Mouse (Mus musculus) heart, postnatal 0 days (tissue): ENCODE measurements at regions not wholly inside any gene's neighbourhood (a gene's known extent, or its start where the extent isn't known, plus 50 kb on each side); places are given as distances from the start of the nearest gene placed in this dataset.

ENCODE experiments used
- ATAC-seq: fragments of 200-750 bp; cut with Nextera tagmentation; 2 replicates; pipeline ENCODE4 v1.8.0; 2017; ENCODE audit warnings: low read depth, moderate number of reproducible peaks, moderate library complexity; ENCODE audit not compliant: insufficient read depth
- DNase-seq: peaks from one replicate; pipeline ENCODE4 v3.0.0-alpha.2; 2016; ENCODE audit warnings: low spot score
- H3K27ac ChIP-seq: fragments of 300-500 bp; sonication (generic); 2 replicates; pipeline ENCODE4 v1.5.1; 2014; ENCODE audit warnings: low read depth, mild to moderate bottlenecking
- H3K27me3 ChIP-seq: fragments of 300-500 bp; sonication (generic); 2 replicates; pipeline ENCODE4 v1.6.1; 2014; ENCODE audit warnings: low read length, mixed read lengths; ENCODE audit not compliant: control insufficient read depth, insufficient read depth
- H3K36me3 ChIP-seq: fragments of 300-500 bp; sonication (generic); replicated peaks from 2 replicates; pipeline ENCODE4 v1.6.1; 2014; ENCODE audit warnings: low read length, mixed read lengths; ENCODE audit not compliant: control insufficient read depth, insufficient read depth
- H3K4me1 ChIP-seq: fragments of 300-500 bp; sonication (generic); 2 replicates; pipeline ENCODE4 v1.6.1; 2014; ENCODE audit warnings: antibody characterized with exemption; ENCODE audit not compliant: control insufficient read depth, insufficient read depth
- H3K4me2 ChIP-seq: fragments of 300-500 bp; sonication (generic); 2 replicates; pipeline ENCODE4 v1.6.1; 2014; ENCODE audit warnings: low read depth, mild to moderate bottlenecking, low read length, moderate library complexity
- H3K4me3 ChIP-seq: fragments of 300-500 bp; sonication (generic); 2 replicates; pipeline ENCODE4 v1.5.1; 2014; ENCODE audit warnings: low read depth, low read length
- H3K9ac ChIP-seq: fragments of 300-500 bp; sonication (generic); replicated peaks from 2 replicates; pipeline ENCODE4 v1.6.1; 2014; ENCODE audit warnings: low read depth, low read length, mixed read lengths
- H3K9me3 ChIP-seq: fragments of 300-500 bp; sonication (generic); replicated peaks from 2 replicates; pipeline ENCODE4 v1.6.1; 2016; ENCODE audit warnings: low read length; ENCODE audit not compliant: control insufficient read depth
- CTCF ChIP-seq: IDR thresholded peaks from 2 replicates; pipeline ENCODE4 v1.5.1; 2016; ENCODE audit warnings: antibody characterized with exemption, control low read depth, low read depth
- EP300 ChIP-seq: IDR thresholded peaks from 2 replicates; pipeline ENCODE4 v1.6.1; 2016; ENCODE audit warnings: antibody characterized with exemption, low read depth
- WGBS: fragments of 180-500 bp; shearing (Covaris S2); extraction: QIAGEN DNeasy Blood & Tissue Kit; methylation state at CpG from one replicate; pipeline ENCODE4 v1.1.7; 2014; 5-methylcytosine and 5-hydroxymethylcytosine counted together

GRCm38 (mm10) chr17:81210389-81210788, 145.5 kb upstream of the Thumpd2 start:
- Histone ChIP-seq H3K27me3 (no peaks in the 10 kb centered on the region), H3K4me3 (no peak overlapping the region), H3K4me2 (no peak overlapping the region), H3K27ac (no peak overlapping the region), H3K9me3 (peaks cover 13% of the 10 kb centered on the region), H3K4me1 (no peaks in the 10 kb centered on the region), H3K9ac (no peak overlapping the region), H3K36me3 (no peaks in the 10 kb centered on the region)
- WGBS = 68% methylated on average over 2 of the region's 2 CpGs
- TF ChIP-seq EP300 (no peak), CTCF (no peak)
- DNase-seq (no peak), ATAC-seq (no peak)

GRCm38 (mm10) chr17:81209323-81209722, 144.4 kb upstream of the Thumpd2 start:
- H3K9ac ChIP-seq = no peak overlapping the region
- H3K9me3 ChIP-seq = peaks cover 13% of the 10 kb centered on the region
- no peak overlapping the region for H3K27ac ChIP-seq
- no peaks in the 10 kb centered on the region for H3K36me3 ChIP-seq
- DNase-seq = no peak
- TF ChIP-seq EP300 = no peak
- TF ChIP-seq CTCF = no peak
- no peaks in the 10 kb centered on the region for H3K27me3 ChIP-seq
- no peak for ATAC-seq
- H3K4me3 ChIP-seq = no peak overlapping the region
- 78% methylated on average over 3 of the region's 3 CpGs for WGBS
- no peak overlapping the region for H3K4me2 ChIP-seq
- no peaks in the 10 kb centered on the region for H3K4me1 ChIP-seq

- Histone ChIP-seq H3K36me3 (no peaks in the 10 kb centered on the region), H3K27me3 (no peaks in the 10 kb centered on the region), H3K9ac (no peak overlapping the region), H3K27ac (no peak overlapping the region), H3K9me3 (peaks cover 2% of the 10 kb centered on the region; the same call in 1 of the 2 replicates), H3K4me3 (no peak overlapping the region), H3K4me1 (no peaks in the 10 kb centered on the region), H3K4me2 (no peak overlapping the region)
- no peak for DNase-seq
- no peak for ATAC-seq
- 63% methylated on average over 8 of the region's 8 CpGs for WGBS
- TF ChIP-seq CTCF (no peak), EP300 (no peak)
Measured at GRCm38 (mm10) chr17:81201052-81201451, 136.2 kb upstream of the Thumpd2 start.

- Histone ChIP-seq H3K9me3 (no peaks in the 10 kb centered on the region), H3K4me3 (no peak overlapping the region), H3K27ac (no peak overlapping the region), H3K4me1 (no peaks in the 10 kb centered on the region), H3K4me2 (no peak overlapping the region), H3K27me3 (no peaks in the 10 kb centered on the region), H3K9ac (no peak overlapping the region), H3K36me3 (no peaks in the 10 kb centered on the region)
- DNase-seq (no peak), ATAC-seq (no peak)
- whole genome bisulfite sequencing = 81% methylated on average over 10 of the region's 10 CpGs
- no peak for TF ChIP-seq EP300
- TF ChIP-seq CTCF = no peak
Measured at GRCm38 (mm10) chr17:81194006-81194405, 129.1 kb upstream of the Thumpd2 start.

- Histone ChIP-seq H3K36me3 (no peaks in the 10 kb centered on the region), H3K4me3 (no peak overlapping the region), H3K27me3 (no peaks in the 10 kb centered on the region), H3K27ac (no peak overlapping the region), H3K9ac (no peak overlapping the region), H3K4me2 (no peak overlapping the region), H3K4me1 (no peaks in the 10 kb centered on the region), H3K9me3 (no peaks in the 10 kb centered on the region)
- no peak for ATAC-seq
- TF ChIP-seq EP300 = no peak
- TF ChIP-seq CTCF = peak; percentile 68
- peak; percentile 69 for DNase-seq
- WGBS = 38% methylated on average over 8 of the region's 8 CpGs
Measured at GRCm38 (mm10) chr17:81193230-81193871, 128.5 kb upstream of the Thumpd2 start.

GRCm38 (mm10) chr17:81189996-81190395, 125.1 kb upstream of the Thumpd2 start:
- no peak overlapping the region for H3K4me3 ChIP-seq
- H3K36me3 ChIP-seq = no peaks in the 10 kb centered on the region
- H3K4me1 ChIP-seq = peaks cover 5% of the 10 kb centered on the region; the same call in 1 of the 2 replicates
- 47% methylated on average over 4 of the region's 4 CpGs for WGBS
- H3K9ac ChIP-seq = no peak overlapping the region
- no peak overlapping the region for H3K27ac ChIP-seq
- TF ChIP-seq EP300 (no peak), CTCF (peak; percentile 69)
- DNase-seq = peak; percentile 53
- no peaks in the 10 kb centered on the region for H3K27me3 ChIP-seq
- peak; percentile 68 for ATAC-seq
- no peaks in the 10 kb centered on the region for H3K9me3 ChIP-seq
- no peak overlapping the region for H3K4me2 ChIP-seq
